Mouse (Mus musculus) hindbrain, embryonic 14.5 days (tissue): ENCODE data around the gene Ip6k2. TPM values are rescaled to one million over a fixed set of nuclear protein-coding genes. Genes with fewer than 3 reads are reported as not detected.

Experiments
- ATAC-seq: fragments of 200-750 bp; cut with Nextera tagmentation; 2 replicates; pipeline ENCODE4 v1.8.0; 2017; ENCODE audit warnings: moderate number of reproducible peaks, mild to moderate bottlenecking, moderate TSS enrichment, moderate library complexity; ENCODE audit not compliant: low FRiP score
- DNase-seq: peaks from one replicate; pipeline ENCODE4 v3.0.0-alpha.2; 2015; ENCODE audit warnings: low spot score
- H3K27ac ChIP-seq: fragments of 300-500 bp; sonication (generic); 2 replicates; pipeline ENCODE4 v1.5.1; 2014; ENCODE audit warnings: mild to moderate bottlenecking, moderate library complexity
- H3K27me3 ChIP-seq: fragments of 300-500 bp; sonication (generic); 2 replicates; pipeline ENCODE4 v1.6.1; 2014; ENCODE audit warnings: mild to moderate bottlenecking, low read length, mixed read lengths; ENCODE audit not compliant: control insufficient read depth, insufficient read depth
- H3K36me3 ChIP-seq: fragments of 300-500 bp; sonication (generic); replicated peaks from 2 replicates; pipeline ENCODE4 v1.6.1; 2014; ENCODE audit not compliant: control insufficient read depth, insufficient read depth
- H3K4me1 ChIP-seq: fragments of 300-500 bp; sonication (generic); replicated peaks from 2 replicates; pipeline ENCODE4 v1.6.1; 2014; ENCODE audit warnings: antibody characterized with exemption, low read length, mixed read lengths; ENCODE audit not compliant: control insufficient read depth, insufficient read depth
- H3K4me2 ChIP-seq: fragments of 300-500 bp; sonication (generic); replicated peaks from 2 replicates; pipeline ENCODE4 v1.6.1; 2014; ENCODE audit warnings: mild to moderate bottlenecking, moderate library complexity
- H3K4me3 ChIP-seq: fragments of 300-500 bp; sonication (generic); replicated peaks from 2 replicates; pipeline ENCODE4 v1.5.1; 2014; ENCODE audit warnings: mild to moderate bottlenecking, low read length
- H3K9ac ChIP-seq: fragments of 300-500 bp; sonication (generic); 2 replicates; pipeline ENCODE4 v1.6.1; 2014
- H3K9me3 ChIP-seq: fragments of 300-500 bp; sonication (generic); 2 replicates; pipeline ENCODE4 v1.6.1; 2016; ENCODE audit warnings: low read length; ENCODE audit not compliant: control insufficient read depth
- WGBS: fragments of 180-500 bp; shearing (Covaris S2); extraction: QIAGEN DNeasy Blood & Tissue Kit; methylation state at CpG from one replicate; pipeline ENCODE4 v1.1.7; 2014; 5-methylcytosine and 5-hydroxymethylcytosine counted together
- polyA plus RNA-seq: library from polyadenylated mRNA; unstranded; fragments of >200 nt; fragmentation: Nextera tagmentation; extraction: Ambion mirVana; gene quantifications from 2 replicates; pipeline ENCODE4 v1.2.1, GENCODE M21; 2014

Gene Ip6k2
- polyA plus RNA-seq, 1 experiment from 2014 or later = 238 TPM

GRCm38 (mm10) chr9:108752142-108752920, 31.3 kb upstream of the Ip6k2 start:
- Histone ChIP-seq H3K4me1 (no peaks in the 10 kb centered on the region), H3K9me3 (no peaks in the 10 kb centered on the region), H3K4me3 (no peak overlapping the region), H3K27ac (no peak overlapping the region), H3K36me3 (peaks cover 30% of the 10 kb centered on the region), H3K9ac (no peak overlapping the region), H3K27me3 (no peaks in the 10 kb centered on the region), H3K4me2 (no peak overlapping the region)
- ATAC-seq (no peak), DNase-seq (no peak)
- 89% methylated on average over 11 of the region's 11 CpGs for WGBS

- Histone ChIP-seq H3K4me3 (no peak overlapping the region), H3K9ac (no peak overlapping the region), H3K27ac (no peak overlapping the region), H3K4me2 (no peak overlapping the region), H3K27me3 (no peaks in the 10 kb centered on the region), H3K36me3 (peaks cover 20% of the 10 kb centered on the region), H3K9me3 (no peaks in the 10 kb centered on the region), H3K4me1 (no peaks in the 10 kb centered on the region)
- WGBS = 61% methylated on average over 9 of the region's 9 CpGs
- DNase-seq = peak; percentile 71
- no peak for ATAC-seq
These were observed 30.3 kb upstream of the Ip6k2 start for GRCm38 (mm10) chr9:108753326-108753725.

GRCm38 (mm10) chr9:108753976-108754375, 29.6 kb upstream of the Ip6k2 start:
- Histone ChIP-seq H3K4me3 (no peak overlapping the region), H3K4me1 (no peaks in the 10 kb centered on the region), H3K27ac (no peak overlapping the region), H3K36me3 (peaks cover 13% of the 10 kb centered on the region), H3K9ac (no peak overlapping the region), H3K9me3 (no peaks in the 10 kb centered on the region), H3K4me2 (no peak overlapping the region), H3K27me3 (no peaks in the 10 kb centered on the region)
- DNase-seq (no peak), ATAC-seq (no peak)
- WGBS = 89% methylated on average over 3 of the region's 3 CpGs

GRCm38 (mm10) chr9:108754423-108754822, 29.2 kb upstream of the Ip6k2 start:
- no peak for DNase-seq
- H3K9me3 ChIP-seq = no peaks in the 10 kb centered on the region

DNA sequence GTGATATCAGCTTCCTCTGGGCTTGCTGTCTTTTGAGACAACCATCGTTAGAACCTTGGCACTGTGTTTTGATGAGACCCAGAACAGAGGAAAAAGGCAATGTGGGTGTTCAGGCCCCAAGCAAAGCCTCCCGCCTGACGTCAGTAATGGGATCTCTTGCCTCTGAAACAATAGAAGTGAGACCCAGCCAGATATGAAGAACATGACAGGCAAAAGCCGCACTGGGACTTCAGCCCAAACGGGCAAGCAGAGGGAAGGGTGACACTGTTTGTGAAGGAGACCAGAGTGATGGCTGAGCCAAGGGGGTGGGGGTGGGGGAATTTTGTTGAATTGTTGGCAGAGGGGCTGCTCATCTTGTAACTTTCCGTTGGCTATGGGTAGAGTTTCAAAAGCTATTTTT, 26.2 kb upstream of the Ip6k2 start:
- Histone ChIP-seq H3K4me2 (no peak overlapping the region), H3K27me3 (no peaks in the 10 kb centered on the region), H3K9me3 (no peaks in the 10 kb centered on the region), H3K27ac (no peak overlapping the region), H3K36me3 (no peaks in the 10 kb centered on the region), H3K4me1 (no peaks in the 10 kb centered on the region), H3K9ac (no peak overlapping the region), H3K4me3 (no peak overlapping the region)
- 72% methylated on average over 6 of the region's 6 CpGs for WGBS
- no peak for ATAC-seq
- no peak for DNase-seq

More at GRCm38 (mm10) chr9:108754423-108754822, 29.2 kb upstream of the Ip6k2 start:
- no peak overlapping the region for H3K4me2 ChIP-seq
- 93% methylated on average over 5 of the region's 5 CpGs for WGBS
- no peak overlapping the region for H3K4me3 ChIP-seq
- no peak for ATAC-seq
- no peaks in the 10 kb centered on the region for H3K27me3 ChIP-seq
- H3K9ac ChIP-seq = no peak overlapping the region
- H3K27ac ChIP-seq = no peak overlapping the region
- H3K4me1 ChIP-seq = no peaks in the 10 kb centered on the region
- 0 out of 2 replicates have a peak, but pooled peaks cover 9% of the 10 kb centered on the region for H3K36me3 ChIP-seq

GRCm38 (mm10) chr9:108759121-108759520, 24.5 kb upstream of the Ip6k2 start:
- H3K9me3 ChIP-seq = no peaks in the 10 kb centered on the region
- no peaks in the 10 kb centered on the region for H3K36me3 ChIP-seq
- no peaks in the 10 kb centered on the region for H3K27me3 ChIP-seq
- WGBS = 96% methylated on average over 20 of the region's 20 CpGs
- no peaks in the 10 kb centered on the region for H3K4me1 ChIP-seq
- H3K27ac ChIP-seq = no peak overlapping the region
- no peak overlapping the region for H3K4me2 ChIP-seq
- DNase-seq (no peak), ATAC-seq (no peak)
- no peak overlapping the region for H3K4me3 ChIP-seq
- H3K9ac ChIP-seq = no peak overlapping the region

DNA sequence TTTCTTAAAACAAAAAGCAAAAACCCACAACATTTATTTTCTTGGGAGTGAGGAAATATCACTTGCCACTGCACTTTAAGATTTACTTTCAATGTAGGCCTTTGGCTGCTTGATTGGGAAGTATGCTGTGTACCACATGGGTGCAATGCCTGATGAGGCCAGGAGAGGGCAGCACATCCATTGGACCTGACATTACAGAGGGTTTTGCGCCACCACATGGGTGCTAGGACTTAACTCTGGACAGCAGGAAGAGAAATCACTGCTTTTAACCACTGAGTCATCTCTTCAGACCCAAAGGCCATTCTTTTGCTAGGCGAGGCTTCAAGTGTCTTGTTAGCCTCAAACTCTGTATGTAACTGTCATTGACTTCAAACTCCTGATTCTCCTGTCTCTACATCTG, 23.8 kb upstream of the Ip6k2 start:
- WGBS = 53% methylated on average over 2 of the region's 2 CpGs
- H3K4me1 ChIP-seq = no peaks in the 10 kb centered on the region
- H3K4me2 ChIP-seq = no peak overlapping the region
- H3K27ac ChIP-seq = no peak overlapping the region
- DNase-seq (no peak), ATAC-seq (no peak)
- no peak overlapping the region for H3K9ac ChIP-seq
- H3K4me3 ChIP-seq = no peak overlapping the region
- H3K9me3 ChIP-seq = no peaks in the 10 kb centered on the region
- H3K27me3 ChIP-seq = no peaks in the 10 kb centered on the region
- no peaks in the 10 kb centered on the region for H3K36me3 ChIP-seq

DNA sequence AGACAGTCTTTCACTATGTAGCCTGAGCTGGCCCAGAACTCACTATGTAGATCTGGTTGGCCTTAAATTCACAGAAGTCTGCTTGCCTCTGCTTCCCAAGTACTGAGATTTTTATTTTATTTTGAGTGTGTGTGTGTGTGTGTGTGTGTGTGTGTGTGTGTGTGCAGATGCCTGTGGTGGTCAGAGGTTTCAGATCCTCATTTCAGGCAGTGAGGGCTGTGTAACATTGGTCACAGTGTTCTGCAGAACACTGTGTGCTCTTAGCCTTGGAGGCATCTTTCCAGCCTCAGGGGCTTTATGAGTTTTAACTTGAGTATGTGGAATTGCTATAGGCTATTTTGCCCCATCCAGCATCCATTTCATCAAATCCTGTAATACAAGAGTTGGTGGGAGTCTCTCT, 22.0 kb upstream of the Ip6k2 start:
- no peaks in the 10 kb centered on the region for H3K9me3 ChIP-seq
- ATAC-seq (no peak), DNase-seq (no peak)
- H3K27me3 ChIP-seq = no peaks in the 10 kb centered on the region
- no peaks in the 10 kb centered on the region for H3K36me3 ChIP-seq
- no peak overlapping the region for H3K4me3 ChIP-seq
- H3K4me2 ChIP-seq = no peak overlapping the region
- H3K4me1 ChIP-seq = no peaks in the 10 kb centered on the region
- no peak overlapping the region for H3K9ac ChIP-seq
- H3K27ac ChIP-seq = no peak overlapping the region

- no peak overlapping the region for H3K27ac ChIP-seq
- H3K4me3 ChIP-seq = no peak overlapping the region
- no peaks in the 10 kb centered on the region for H3K36me3 ChIP-seq
- ATAC-seq (no peak), DNase-seq (no peak)
- H3K4me1 ChIP-seq = no peaks in the 10 kb centered on the region
- H3K9me3 ChIP-seq = no peaks in the 10 kb centered on the region
- no peak overlapping the region for H3K9ac ChIP-seq
- H3K27me3 ChIP-seq = no peaks in the 10 kb centered on the region
- WGBS = 83% methylated on average over 10 of the region's 10 CpGs
- H3K4me2 ChIP-seq = no peak overlapping the region
These were observed 18.6 kb upstream of the Ip6k2 start for GRCm38 (mm10) chr9:108764971-108765370.

GRCm38 (mm10) chr9:108776614-108777013, 7.0 kb upstream of the Ip6k2 start:
- DNase-seq (no peak), ATAC-seq (no peak)
- Histone ChIP-seq H3K27me3 (no peaks in the 10 kb centered on the region), H3K4me2 (no peak overlapping the region), H3K27ac (no peak overlapping the region), H3K36me3 (no peaks in the 10 kb centered on the region), H3K4me1 (no peaks in the 10 kb centered on the region; the same call in 1 of the 2 replicates), H3K9ac (no peak overlapping the region), H3K9me3 (0 out of 2 replicates have a peak, but pooled peaks cover 6% of the 10 kb centered on the region), H3K4me3 (no peak overlapping the region)
- 94% methylated on average over 4 of the region's 4 CpGs for WGBS
